Mouse (Mus musculus) intestine, postnatal 0 days (tissue): ENCODE measurements around the gene Gm10840. TPM values are rescaled to one million over a fixed set of nuclear protein-coding genes. Genes with fewer than 3 reads are reported as not detected.
"Not testable (repeated sequence)": the region's sequence is repeated elsewhere in the genome, so short reads cannot be mapped to it uniquely, and the experiment has no call there.

Experiments used
- ATAC-seq: fragments of 200-750 bp; cut with Nextera tagmentation; 2 replicates; pipeline ENCODE4 v1.8.0; 2017; ENCODE audit warnings: mild to moderate bottlenecking, moderate TSS enrichment, moderate library complexity
- H3K27ac ChIP-seq: fragments of 300-500 bp; sonication (generic); 2 replicates; pipeline ENCODE4 v1.5.1; 2014; ENCODE audit warnings: mild to moderate bottlenecking, low read depth, low read length, moderate library complexity
- H3K27me3 ChIP-seq: fragments of 300-500 bp; sonication (generic); replicated peaks from 2 replicates; pipeline ENCODE4 v1.6.1; 2014; ENCODE audit warnings: low read length, mixed read lengths; ENCODE audit not compliant: control insufficient read depth, insufficient read depth
- H3K36me3 ChIP-seq: fragments of 300-500 bp; sonication (generic); 2 replicates; pipeline ENCODE4 v1.6.1; 2014; ENCODE audit warnings: mild to moderate bottlenecking, moderate library complexity; ENCODE audit not compliant: control insufficient read depth, insufficient read depth
- H3K4me1 ChIP-seq: fragments of 300-500 bp; sonication (generic); replicated peaks from 2 replicates; pipeline ENCODE4 v1.6.1; 2014; ENCODE audit warnings: antibody characterized with exemption, low read length, mixed read lengths; ENCODE audit not compliant: control insufficient read depth, insufficient read depth
- H3K4me2 ChIP-seq: fragments of 300-500 bp; sonication (generic); replicated peaks from 2 replicates; pipeline ENCODE4 v1.6.1; 2014; ENCODE audit warnings: low read depth, mild to moderate bottlenecking, moderate library complexity
- H3K4me3 ChIP-seq: fragments of 300-500 bp; sonication (generic); 2 replicates; pipeline ENCODE4 v1.5.1; 2014; ENCODE audit warnings: low read depth, low read length
- H3K9ac ChIP-seq: fragments of 300-500 bp; sonication (generic); 2 replicates; pipeline ENCODE4 v1.6.1; 2014; ENCODE audit warnings: mild to moderate bottlenecking, low read depth, low read length
- H3K9me3 ChIP-seq: fragments of 300-500 bp; sonication (generic); 2 replicates; pipeline ENCODE4 v1.6.1; 2016; ENCODE audit warnings: mixed run types; ENCODE audit not compliant: control insufficient read depth
- CTCF ChIP-seq: sonication (generic); IDR thresholded peaks from 2 replicates; pipeline ENCODE4 v1.5.1; 2016; ENCODE audit warnings: low read depth, mild to moderate bottlenecking, control low read depth, antibody characterized with exemption, moderate library complexity
- WGBS: fragments of 180-500 bp; shearing (Covaris S2); extraction: QIAGEN DNeasy Blood & Tissue Kit; methylation state at CpG from one replicate; pipeline ENCODE4 v1.1.7; 2014; 5-methylcytosine and 5-hydroxymethylcytosine counted together
- polyA plus RNA-seq: library from polyadenylated mRNA; unstranded; fragments of >200 nt; fragmentation: Nextera tagmentation; extraction: Ambion mirVana; gene quantifications from 2 replicates; pipeline ENCODE4 v1.2.1, GENCODE M21; 2015

Gene Gm10840
- not detected in 2 replicates for polyA plus RNA-seq

GRCm38 (mm10) chr11:106160841-106161721 is at the start of gene Gm10840, which contains the start of gene Limd2:
TSS of gene Gm10840 (plus strand) at chr11:106160850.
TSS of gene Limd2 (minus strand) at chr11:106160860.
- 0 out of 2 replicates have a peak, but pooled peaks have one; percentile 23 for ATAC-seq
- H3K4me1 ChIP-seq = no peaks in the 10 kb centered on the region
- H3K4me2 ChIP-seq = peak within 1 kb of the TSS; percentile 89
- H3K9ac ChIP-seq = peak within 1 kb of the TSS; percentile 71
- 43% methylated on average over 22 of the region's 22 CpGs for WGBS
- H3K9me3 ChIP-seq = no peaks in the 10 kb centered on the region
- peaks cover 25% of the 10 kb centered on the region; the same call in 1 of the 2 replicates for H3K36me3 ChIP-seq
- no peaks in the 10 kb centered on the region for H3K27me3 ChIP-seq
- H3K27ac ChIP-seq = peak within 1 kb of the TSS; percentile 71
- no peak for TF ChIP-seq CTCF
- peak within 1 kb of the TSS; percentile 67 for H3K4me3 ChIP-seq

DNA sequence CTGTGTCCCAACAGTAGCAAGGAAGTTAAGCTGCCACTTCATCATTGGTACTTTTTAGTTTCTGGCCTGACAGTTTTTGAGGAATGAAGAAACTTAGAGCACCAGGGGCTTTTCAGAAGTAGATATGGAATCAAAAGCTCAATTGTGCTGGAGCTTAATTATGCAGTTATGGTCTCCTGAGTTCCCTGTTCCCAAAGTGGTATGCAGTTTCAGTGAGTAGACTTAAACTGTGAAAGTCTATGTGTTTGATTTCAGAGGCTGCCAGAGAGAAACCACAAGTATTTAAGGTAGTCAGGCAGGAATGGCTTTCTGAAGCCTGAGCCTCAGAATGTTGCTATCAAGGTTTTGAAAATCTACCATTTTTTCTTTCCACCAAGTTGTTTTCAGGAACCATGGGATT is 49.0 kb upstream of the Gm10840 start:
- Histone ChIP-seq H3K4me2 (no peak overlapping the region), H3K27ac (no peak overlapping the region), H3K9me3 (no peaks in the 10 kb centered on the region)

DNA sequence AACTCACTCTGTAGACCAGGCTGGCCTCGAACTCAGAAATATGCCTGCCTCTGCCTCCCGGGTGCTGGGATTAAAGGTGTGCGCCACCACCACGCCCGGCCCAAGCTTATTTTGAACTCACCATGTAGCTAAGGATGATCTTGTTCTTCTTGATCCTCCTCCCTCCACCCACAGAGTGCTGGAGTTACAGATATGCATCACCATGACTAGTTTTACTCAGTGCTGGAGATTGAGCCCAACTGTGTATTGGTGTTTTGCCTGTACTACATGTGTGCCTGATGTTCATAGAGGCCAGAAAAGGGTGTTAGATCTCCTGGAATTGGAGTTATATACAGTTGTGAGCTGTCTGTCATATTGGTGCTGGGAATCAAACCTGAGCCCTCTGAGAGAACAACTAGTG is 38.4 kb upstream of the Gm10840 start:
- Histone ChIP-seq H3K4me2 (no peak overlapping the region), H3K27me3 (no peaks in the 10 kb centered on the region), H3K9ac (no peak overlapping the region), H3K27ac (0 out of 2 replicates have a peak overlapping the region, but pooled peaks have one; percentile 5), H3K9me3 (no peaks in the 10 kb centered on the region), H3K4me1 (no peaks in the 10 kb centered on the region), H3K4me3 (no peak overlapping the region), H3K36me3 (peaks cover 35% of the 10 kb centered on the region)
- WGBS = 93% methylated on average over 5 of the region's 5 CpGs
- ATAC-seq = no peak
- no peak for TF ChIP-seq CTCF

More for the DNA sequence above, 49.0 kb upstream of the Gm10840 start:
- H3K36me3 ChIP-seq = 0 out of 2 replicates have a peak, but pooled peaks cover 12% of the 10 kb centered on the region
- no peak for ATAC-seq
- no peak for TF ChIP-seq CTCF
- H3K4me1 ChIP-seq = no peaks in the 10 kb centered on the region
- no peak overlapping the region for H3K9ac ChIP-seq
- no peaks in the 10 kb centered on the region for H3K27me3 ChIP-seq
- no peak overlapping the region for H3K4me3 ChIP-seq

GRCm38 (mm10) chr11:106122736-106123135 is 37.9 kb upstream of the Gm10840 start:
- Histone ChIP-seq H3K27ac (no peak overlapping the region), H3K36me3 (peaks cover 30% of the 10 kb centered on the region), H3K27me3 (no peaks in the 10 kb centered on the region), H3K9ac (no peak overlapping the region), H3K4me2 (no peak overlapping the region), H3K4me1 (no peaks in the 10 kb centered on the region), H3K9me3 (no peaks in the 10 kb centered on the region), H3K4me3 (no peak overlapping the region)
- whole genome bisulfite sequencing = 66% methylated on average over 3 of the region's 3 CpGs
- no peak for ATAC-seq
- no peak for TF ChIP-seq CTCF

GRCm38 (mm10) chr11:106124784-106125183 is 35.9 kb upstream of the Gm10840 start:
- Histone ChIP-seq H3K4me2 (no peak overlapping the region), H3K4me3 (no peak overlapping the region), H3K4me1 (no peaks in the 10 kb centered on the region), H3K27ac (no peak overlapping the region), H3K27me3 (no peaks in the 10 kb centered on the region), H3K36me3 (peaks cover 27% of the 10 kb centered on the region), H3K9me3 (no peaks in the 10 kb centered on the region), H3K9ac (no peak overlapping the region)
- 76% methylated on average over 4 of the region's 4 CpGs for WGBS
- no peak for ATAC-seq
- no peak for TF ChIP-seq CTCF

GRCm38 (mm10) chr11:106125827-106126226 is 34.8 kb upstream of the Gm10840 start:
- Histone ChIP-seq H3K4me2 (no peak overlapping the region), H3K27ac (no peak overlapping the region), H3K36me3 (peaks cover 30% of the 10 kb centered on the region), H3K9me3 (no peaks in the 10 kb centered on the region), H3K27me3 (no peaks in the 10 kb centered on the region), H3K4me3 (no peak overlapping the region), H3K9ac (no peak overlapping the region), H3K4me1 (no peaks in the 10 kb centered on the region)
- no peak for TF ChIP-seq CTCF
- WGBS = 79% methylated on average over 1 of the region's 1 CpGs
- no peak for ATAC-seq

DNA sequence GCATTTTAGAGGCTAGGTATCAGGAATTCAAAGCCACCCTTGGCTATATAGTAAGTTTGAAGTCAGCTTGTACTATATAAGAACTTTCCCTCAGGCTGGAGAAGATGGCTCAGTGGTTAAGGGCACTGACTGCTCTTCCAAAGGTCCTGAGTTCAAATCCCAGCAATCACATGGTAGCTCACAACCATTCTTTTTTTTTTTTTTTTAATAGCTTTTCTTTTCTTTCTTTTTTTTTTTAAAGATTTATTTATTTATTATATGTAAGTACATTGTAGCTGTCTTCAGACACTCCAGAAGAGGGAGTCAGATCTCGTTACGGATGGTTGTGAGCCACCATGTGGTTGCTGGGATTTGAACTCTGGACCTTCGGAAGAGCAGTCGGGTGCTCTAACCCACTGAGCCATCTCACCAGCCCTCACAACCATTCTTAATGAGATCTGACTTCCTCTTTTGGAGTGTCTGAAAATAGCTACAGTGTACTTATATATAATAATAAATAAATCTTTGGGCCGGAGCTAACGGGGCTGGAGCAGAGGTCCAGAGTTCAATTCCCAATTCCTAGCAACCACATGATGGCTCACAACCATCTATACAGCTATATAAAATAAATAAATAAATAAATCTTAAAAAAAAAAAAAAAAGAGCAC is 33.8 kb upstream of the Gm10840 start:
- not testable (repeated sequence) for H3K9me3 ChIP-seq, H3K4me1 ChIP-seq, H3K27ac ChIP-seq, H3K9ac ChIP-seq, ATAC-seq, H3K4me3 ChIP-seq, H3K27me3 ChIP-seq, H3K4me2 ChIP-seq
- peaks cover 26% of the 10 kb centered on the region for H3K36me3 ChIP-seq
- WGBS = 92% methylated on average over 4 of the region's 6 CpGs
